Mouse (Mus musculus): ENCODE measurements around the gene Eif3i. TPM values are rescaled to one million over a fixed set of nuclear protein-coding genes. Genes with fewer than 3 reads are reported as not detected.

The Eif3i gene
- polyA plus RNA-seq (2016; fragmentation: Nextera tagmentation; extraction: Ambion mirVana) = 298 and 315 TPM in 2 replicates

GRCm38 (mm10) chr4:129600233-129601158 is at the start of gene Eif3i, which contains the start of gene Tmem234:
Gene Eif3i, minus strand, starts transcription at chr4:129600648.
Gene Tmem234, plus strand, starts transcription at chr4:129600668.
- H3K36me3 ChIP-seq (replicated peaks) = peaks cover 74% of the 10 kb centered on the region
- no peaks in the 10 kb centered on the region for H3K9me3 ChIP-seq
- H3K4me1 ChIP-seq = peaks cover 33% of the 10 kb centered on the region
- no peaks in the 10 kb centered on the region for H3K27me3 ChIP-seq (ENCODE audit: poor library complexity, severe bottlenecking)
- WGBS = under 1% methylated on average over 74 of the region's 74 CpGs
- peak within 1 kb of the TSS; percentile 98 for H3K4me3 ChIP-seq
- DNase-seq (ENCODE audit: extremely low spot score, low spot score) = peak; percentile 88
- H3K27ac ChIP-seq = peak within 1 kb of the TSS; percentile 92

- H3K4me3 ChIP-seq = no peak overlapping the region
- no peaks in the 10 kb centered on the region for H3K9me3 ChIP-seq
- 79% methylated on average over 1 of the region's 1 CpGs for WGBS
- no peaks in the 10 kb centered on the region for H3K27me3 ChIP-seq (ENCODE audit: poor library complexity, severe bottlenecking)
- H3K36me3 ChIP-seq (replicated peaks) = peaks cover 99% of the 10 kb centered on the region
- DNase-seq (ENCODE audit: extremely low spot score, low spot score) = no peak
- no peaks in the 10 kb centered on the region for H3K4me1 ChIP-seq
- no peak overlapping the region for H3K27ac ChIP-seq
These were observed 48.2 kb upstream of the Eif3i start for GRCm38 (mm10) chr4:129648656-129649055.

GRCm38 (mm10) chr4:129645204-129645603 is 44.8 kb upstream of the Eif3i start:
- H3K4me1 ChIP-seq = peaks cover 10% of the 10 kb centered on the region
- WGBS = 89% methylated on average over 6 of the region's 6 CpGs
- DNase-seq (ENCODE audit: extremely low spot score, low spot score) = no peak
- no peaks in the 10 kb centered on the region for H3K9me3 ChIP-seq
- peaks cover 69% of the 10 kb centered on the region for H3K36me3 ChIP-seq (replicated peaks)
- no peak overlapping the region for H3K27ac ChIP-seq
- no peaks in the 10 kb centered on the region for H3K27me3 ChIP-seq (ENCODE audit: poor library complexity, severe bottlenecking)
- no peak overlapping the region for H3K4me3 ChIP-seq

GRCm38 (mm10) chr4:129641756-129642155 is 41.3 kb upstream of the Eif3i start:
- Histone ChIP-seq H3K4me1 (peaks cover 30% of the 10 kb centered on the region), H3K27ac (peak overlapping the region; percentile 92), H3K27me3 (ENCODE audit: poor library complexity, severe bottlenecking) (no peaks in the 10 kb centered on the region), H3K36me3 (replicated peaks) (peaks cover 65% of the 10 kb centered on the region), H3K9me3 (no peaks in the 10 kb centered on the region), H3K4me3 (peak overlapping the region; percentile 79)
- DNase-seq (ENCODE audit: extremely low spot score, low spot score) = no peak
- WGBS = 51% methylated on average over 5 of the region's 5 CpGs

GRCm38 (mm10) chr4:129640638-129641467 is 40.4 kb upstream of the Eif3i start, which contains the start of gene Txlna:
Gene Txlna, minus strand, starts transcription at chr4:129641065.
- Histone ChIP-seq H3K4me3 (peak within 1 kb of the TSS; percentile 79), H3K27ac (peak within 1 kb of the TSS; percentile 92), H3K9me3 (no peaks in the 10 kb centered on the region), H3K36me3 (replicated peaks) (peaks cover 65% of the 10 kb centered on the region), H3K4me1 (peaks cover 30% of the 10 kb centered on the region), H3K27me3 (ENCODE audit: poor library complexity, severe bottlenecking) (no peaks in the 10 kb centered on the region)
- under 1% methylated on average over 60 of the region's 60 CpGs for WGBS
- peak; percentile 99 for DNase-seq (ENCODE audit: extremely low spot score, low spot score)

- DNase-seq (ENCODE audit: extremely low spot score, low spot score) = no peak
- WGBS = 12% methylated on average over 17 of the region's 17 CpGs
- no peaks in the 10 kb centered on the region for H3K9me3 ChIP-seq
- no peaks in the 10 kb centered on the region for H3K27me3 ChIP-seq (ENCODE audit: poor library complexity, severe bottlenecking)
- peak overlapping the region; percentile 79 for H3K4me3 ChIP-seq
- peak overlapping the region; percentile 92 for H3K27ac ChIP-seq
- peaks cover 30% of the 10 kb centered on the region for H3K4me1 ChIP-seq
- peaks cover 65% of the 10 kb centered on the region for H3K36me3 ChIP-seq (replicated peaks)
These were observed 39.7 kb upstream of the Eif3i start for GRCm38 (mm10) chr4:129640101-129640637.

GRCm38 (mm10) chr4:129639221-129639620 is 38.8 kb upstream of the Eif3i start:
- Histone ChIP-seq H3K9me3 (no peaks in the 10 kb centered on the region), H3K27me3 (ENCODE audit: poor library complexity, severe bottlenecking) (no peaks in the 10 kb centered on the region), H3K36me3 (replicated peaks) (peaks cover 65% of the 10 kb centered on the region), H3K4me3 (peak overlapping the region; percentile 79), H3K27ac (peak overlapping the region; percentile 92; the same call in 1 of the 2 replicates), H3K4me1 (peaks cover 30% of the 10 kb centered on the region)
- 89% methylated on average over 15 of the region's 15 CpGs for WGBS
- DNase-seq (ENCODE audit: extremely low spot score, low spot score) = no peak

GRCm38 (mm10) chr4:129633852-129634251 is 33.4 kb upstream of the Eif3i start:
- no peak overlapping the region for H3K4me3 ChIP-seq
- H3K4me1 ChIP-seq = peaks cover 7% of the 10 kb centered on the region
- H3K27ac ChIP-seq = no peak overlapping the region
- no peaks in the 10 kb centered on the region for H3K27me3 ChIP-seq (ENCODE audit: poor library complexity, severe bottlenecking)
- H3K9me3 ChIP-seq = no peaks in the 10 kb centered on the region
- DNase-seq (ENCODE audit: extremely low spot score, low spot score) = no peak
- 95% methylated on average over 6 of the region's 6 CpGs for WGBS
- H3K36me3 ChIP-seq (replicated peaks) = peaks cover 98% of the 10 kb centered on the region

GRCm38 (mm10) chr4:129631867-129632266 is 31.4 kb upstream of the Eif3i start:
- H3K27ac ChIP-seq = no peak overlapping the region
- no peak overlapping the region for H3K4me3 ChIP-seq
- no peak for DNase-seq (ENCODE audit: extremely low spot score, low spot score)
- no peaks in the 10 kb centered on the region for H3K9me3 ChIP-seq
- 97% methylated on average over 12 of the region's 12 CpGs for WGBS
- H3K4me1 ChIP-seq = no peaks in the 10 kb centered on the region
- peaks cover 100% of the 10 kb centered on the region for H3K36me3 ChIP-seq (replicated peaks)
- no peaks in the 10 kb centered on the region for H3K27me3 ChIP-seq (ENCODE audit: poor library complexity, severe bottlenecking)

GRCm38 (mm10) chr4:129630944-129631343 is 30.5 kb upstream of the Eif3i start:
- no peak for DNase-seq (ENCODE audit: extremely low spot score, low spot score)
- 90% methylated on average over 4 of the region's 4 CpGs for WGBS
- Histone ChIP-seq H3K36me3 (replicated peaks) (peaks cover 100% of the 10 kb centered on the region), H3K4me3 (no peak overlapping the region), H3K4me1 (peaks cover 3% of the 10 kb centered on the region), H3K9me3 (no peaks in the 10 kb centered on the region), H3K27ac (no peak overlapping the region), H3K27me3 (ENCODE audit: poor library complexity, severe bottlenecking) (no peaks in the 10 kb centered on the region)

- H3K4me3 ChIP-seq = no peak overlapping the region
These were observed 25.6 kb upstream of the Eif3i start for GRCm38 (mm10) chr4:129626035-129626434.

GRCm38 (mm10) chr4:129625496-129625895 is 25.0 kb upstream of the Eif3i start:
- Histone ChIP-seq H3K27ac (peak overlapping the region; percentile 89; the same call in 1 of the 2 replicates), H3K4me3 (peak overlapping the region; percentile 69), H3K27me3 (ENCODE audit: poor library complexity, severe bottlenecking) (no peaks in the 10 kb centered on the region), H3K9me3 (no peaks in the 10 kb centered on the region), H3K36me3 (replicated peaks) (peaks cover 51% of the 10 kb centered on the region), H3K4me1 (peaks cover 44% of the 10 kb centered on the region)
- no peak for DNase-seq (ENCODE audit: extremely low spot score, low spot score)
- 38% methylated on average over 4 of the region's 4 CpGs for WGBS

More at GRCm38 (mm10) chr4:129626035-129626434, 25.6 kb upstream of the Eif3i start:
- no peak for DNase-seq (ENCODE audit: extremely low spot score, low spot score)
- Histone ChIP-seq H3K27me3 (ENCODE audit: poor library complexity, severe bottlenecking) (no peaks in the 10 kb centered on the region), H3K36me3 (replicated peaks) (peaks cover 56% of the 10 kb centered on the region), H3K27ac (no peak overlapping the region), H3K9me3 (no peaks in the 10 kb centered on the region), H3K4me1 (peaks cover 44% of the 10 kb centered on the region)
- 79% methylated on average over 6 of the region's 6 CpGs for WGBS
